Mouse (Mus musculus): ENCODE results near the gene Bsn. TPM values are rescaled to one million over a fixed set of nuclear protein-coding genes. Genes with fewer than 3 reads are reported as not detected.

The Bsn gene
- polyA plus RNA-seq, 1 experiment from 2014 or later, result 2.5 TPM

GRCm38 (mm10) chr9:108054331-108055040 is 135.7 kb downstream of the Bsn start:
- no peak for DNase-seq (ENCODE audit: low spot score)
- Histone ChIP-seq H3K27me3 (ENCODE audit: control insufficient read depth, insufficient read depth, low read length) (no peaks in the 10 kb centered on the region), H3K27ac (ENCODE audit: low read depth, low read length) (no peak overlapping the region), H3K4me2 (ENCODE audit: low read depth, low read length, severe bottlenecking) (no peak overlapping the region), H3K4me1 (replicated peaks; ENCODE audit: control insufficient read depth, insufficient read depth, low read length) (peaks cover 3% of the 10 kb centered on the region; the same call in 1 of the 2 replicates), H3K9ac (ENCODE audit: low read length) (no peak overlapping the region), H3K9me3 (ENCODE audit: control insufficient read depth, low read length) (no peaks in the 10 kb centered on the region), H3K4me3 (ENCODE audit: low read depth, low read length) (no peak overlapping the region), H3K36me3 (ENCODE audit: control insufficient read depth, insufficient read depth, low read length) (no peaks in the 10 kb centered on the region; the same call in 1 of the 2 replicates)
- 91% methylated on average over 22 of the region's 22 CpGs for WGBS
- ATAC-seq (replicated peaks; ENCODE audit: low FRiP score), result no peak

GRCm38 (mm10) chr9:108053665-108054225 is 136.4 kb downstream of the Bsn start:
- H3K9ac ChIP-seq (ENCODE audit: low read length), result no peak overlapping the region
- DNase-seq (ENCODE audit: low spot score) (no peak), ATAC-seq (replicated peaks; ENCODE audit: low FRiP score) (no peak)
- peaks cover 3% of the 10 kb centered on the region; the same call in 1 of the 2 replicates for H3K4me1 ChIP-seq (replicated peaks; ENCODE audit: control insufficient read depth, insufficient read depth, low read length)
- no peaks in the 10 kb centered on the region for H3K27me3 ChIP-seq (ENCODE audit: control insufficient read depth, insufficient read depth, low read length)
- H3K4me2 ChIP-seq (ENCODE audit: low read depth, low read length, severe bottlenecking), result no peak overlapping the region
- no peaks in the 10 kb centered on the region for H3K9me3 ChIP-seq (ENCODE audit: control insufficient read depth, low read length)
- WGBS, result 93% methylated on average over 15 of the region's 15 CpGs
- H3K27ac ChIP-seq (ENCODE audit: low read depth, low read length), result no peak overlapping the region
- no peaks in the 10 kb centered on the region; the same call in 1 of the 2 replicates for H3K36me3 ChIP-seq (ENCODE audit: control insufficient read depth, insufficient read depth, low read length)
- no peak overlapping the region for H3K4me3 ChIP-seq (ENCODE audit: low read depth, low read length)

- H3K27me3 ChIP-seq (ENCODE audit: control insufficient read depth, insufficient read depth, low read length), result no peaks in the 10 kb centered on the region
- H3K9ac ChIP-seq (ENCODE audit: low read length), result no peak within 1 kb of the TSS
- H3K4me3 ChIP-seq (ENCODE audit: low read depth, low read length), result no peak within 1 kb of the TSS; the same call in 1 of the 2 replicates
- H3K27ac ChIP-seq (ENCODE audit: low read depth, low read length), result no peak within 1 kb of the TSS
- no peaks in the 10 kb centered on the region; the same call in 1 of the 2 replicates for H3K36me3 ChIP-seq (ENCODE audit: control insufficient read depth, insufficient read depth, low read length)
- H3K4me1 ChIP-seq (replicated peaks; ENCODE audit: control insufficient read depth, insufficient read depth, low read length), result peaks cover 6% of the 10 kb centered on the region; the same call in 1 of the 2 replicates
- ATAC-seq (replicated peaks; ENCODE audit: low FRiP score) (peak; percentile 35), DNase-seq (ENCODE audit: low spot score) (peak; percentile 96)
- no peak within 1 kb of the TSS for H3K4me2 ChIP-seq (ENCODE audit: low read depth, low read length, severe bottlenecking)
- 59% methylated on average over 20 of the region's 20 CpGs for WGBS
- no peaks in the 10 kb centered on the region for H3K9me3 ChIP-seq (ENCODE audit: control insufficient read depth, low read length)
Observed at GRCm38 (mm10) chr9:108052885-108053664, 137.1 kb downstream of the Bsn start, which contains the start of gene Amigo3. Gene Amigo3, plus strand, starts transcription at chr9:108053159.

- H3K9ac ChIP-seq (ENCODE audit: low read length), result no peak overlapping the region
- no peak for ATAC-seq (replicated peaks; ENCODE audit: low FRiP score)
- WGBS, result 73% methylated on average over 7 of the region's 7 CpGs
- no peaks in the 10 kb centered on the region for H3K27me3 ChIP-seq (ENCODE audit: control insufficient read depth, insufficient read depth, low read length)
- no peak overlapping the region for H3K27ac ChIP-seq (ENCODE audit: low read depth, low read length)
- DNase-seq (ENCODE audit: low spot score), result no peak
- no peaks in the 10 kb centered on the region for H3K9me3 ChIP-seq (ENCODE audit: control insufficient read depth, low read length)
- peaks cover 6% of the 10 kb centered on the region; the same call in 1 of the 2 replicates for H3K4me1 ChIP-seq (replicated peaks; ENCODE audit: control insufficient read depth, insufficient read depth, low read length)
- H3K4me3 ChIP-seq (ENCODE audit: low read depth, low read length), result no peak overlapping the region
- H3K36me3 ChIP-seq (ENCODE audit: control insufficient read depth, insufficient read depth, low read length), result no peaks in the 10 kb centered on the region; the same call in 1 of the 2 replicates
- no peak overlapping the region for H3K4me2 ChIP-seq (ENCODE audit: low read depth, low read length, severe bottlenecking)
Observed at GRCm38 (mm10) chr9:108052411-108052810, 137.8 kb downstream of the Bsn start.

- Histone ChIP-seq H3K27me3 (ENCODE audit: control insufficient read depth, insufficient read depth, low read length) (no peaks in the 10 kb centered on the region), H3K4me2 (ENCODE audit: low read depth, low read length, severe bottlenecking) (no peak overlapping the region), H3K9ac (ENCODE audit: low read length) (no peak overlapping the region), H3K9me3 (ENCODE audit: control insufficient read depth, low read length) (no peaks in the 10 kb centered on the region), H3K36me3 (ENCODE audit: control insufficient read depth, insufficient read depth, low read length) (no peaks in the 10 kb centered on the region; the same call in 1 of the 2 replicates), H3K27ac (ENCODE audit: low read depth, low read length) (no peak overlapping the region), H3K4me3 (ENCODE audit: low read depth, low read length) (no peak overlapping the region), H3K4me1 (replicated peaks; ENCODE audit: control insufficient read depth, insufficient read depth, low read length) (peaks cover 6% of the 10 kb centered on the region; the same call in 1 of the 2 replicates)
- no peak for DNase-seq (ENCODE audit: low spot score)
- 82% methylated on average over 4 of the region's 4 CpGs for WGBS
- no peak for ATAC-seq (replicated peaks; ENCODE audit: low FRiP score)
Observed at GRCm38 (mm10) chr9:108051931-108052220, 138.3 kb downstream of the Bsn start.

- WGBS, result 94% methylated on average over 15 of the region's 15 CpGs
- H3K36me3 ChIP-seq (ENCODE audit: control insufficient read depth, insufficient read depth, low read length), result no peaks in the 10 kb centered on the region; the same call in 1 of the 2 replicates
Observed at GRCm38 (mm10) chr9:108051184-108051930, 138.8 kb downstream of the Bsn start.

GRCm38 (mm10) chr9:108049561-108050251 is 140.5 kb downstream of the Bsn start:
- peaks cover 5% of the 10 kb centered on the region; the same call in 1 of the 2 replicates for H3K36me3 ChIP-seq (ENCODE audit: control insufficient read depth, insufficient read depth, low read length)
- H3K27me3 ChIP-seq (ENCODE audit: control insufficient read depth, insufficient read depth, low read length), result no peaks in the 10 kb centered on the region
- H3K9me3 ChIP-seq (ENCODE audit: control insufficient read depth, low read length), result no peaks in the 10 kb centered on the region
- H3K27ac ChIP-seq (ENCODE audit: low read depth, low read length), result no peak overlapping the region
- H3K9ac ChIP-seq (ENCODE audit: low read length), result peak overlapping the region; percentile 72
- peak overlapping the region; percentile 73 for H3K4me3 ChIP-seq (ENCODE audit: low read depth, low read length)
- peak overlapping the region; percentile 89 for H3K4me2 ChIP-seq (ENCODE audit: low read depth, low read length, severe bottlenecking)
- H3K4me1 ChIP-seq (replicated peaks; ENCODE audit: control insufficient read depth, insufficient read depth, low read length), result peaks cover 6% of the 10 kb centered on the region; the same call in 1 of the 2 replicates
- ATAC-seq (replicated peaks; ENCODE audit: low FRiP score) (0 out of 2 replicates have a peak, but pooled peaks have one; percentile 11), DNase-seq (ENCODE audit: low spot score) (no peak)
- WGBS, result 45% methylated on average over 15 of the region's 15 CpGs

More at GRCm38 (mm10) chr9:108051184-108051930, 138.8 kb downstream of the Bsn start:
- no peak overlapping the region for H3K4me3 ChIP-seq (ENCODE audit: low read depth, low read length)
- ATAC-seq (replicated peaks; ENCODE audit: low FRiP score) (no peak), DNase-seq (ENCODE audit: low spot score) (no peak)
- no peak overlapping the region for H3K27ac ChIP-seq (ENCODE audit: low read depth, low read length)
- no peaks in the 10 kb centered on the region for H3K27me3 ChIP-seq (ENCODE audit: control insufficient read depth, insufficient read depth, low read length)
- peaks cover 6% of the 10 kb centered on the region; the same call in 1 of the 2 replicates for H3K4me1 ChIP-seq (replicated peaks; ENCODE audit: control insufficient read depth, insufficient read depth, low read length)
- no peak overlapping the region for H3K4me2 ChIP-seq (ENCODE audit: low read depth, low read length, severe bottlenecking)
- H3K9me3 ChIP-seq (ENCODE audit: control insufficient read depth, low read length), result no peaks in the 10 kb centered on the region
- no peak overlapping the region for H3K9ac ChIP-seq (ENCODE audit: low read length)
